Mouse (Mus musculus): ENCODE measurements around the gene Gm21698. TPM values are rescaled to one million over a fixed set of nuclear protein-coding genes. Genes with fewer than 3 reads are reported as not detected.
"Not testable (repeated sequence)": the region's sequence is repeated elsewhere in the genome, so short reads cannot be mapped to it uniquely, and the experiment has no call there.

Gm21698 gene
- not detected for total RNA-seq (2021)
- long read RNA-seq, experiment 1, result 0 reads
- long read RNA-seq, experiment 2, result 0 reads

GRCm38 (mm10) chr5:25988550-25988949, at the start of gene Gm21698:
Gene Gm21698 (minus strand): TSS chr5:25988650.
- DNase-seq (ENCODE audit: low spot score in 2 of 2), result not testable (repeated sequence)

DNA sequence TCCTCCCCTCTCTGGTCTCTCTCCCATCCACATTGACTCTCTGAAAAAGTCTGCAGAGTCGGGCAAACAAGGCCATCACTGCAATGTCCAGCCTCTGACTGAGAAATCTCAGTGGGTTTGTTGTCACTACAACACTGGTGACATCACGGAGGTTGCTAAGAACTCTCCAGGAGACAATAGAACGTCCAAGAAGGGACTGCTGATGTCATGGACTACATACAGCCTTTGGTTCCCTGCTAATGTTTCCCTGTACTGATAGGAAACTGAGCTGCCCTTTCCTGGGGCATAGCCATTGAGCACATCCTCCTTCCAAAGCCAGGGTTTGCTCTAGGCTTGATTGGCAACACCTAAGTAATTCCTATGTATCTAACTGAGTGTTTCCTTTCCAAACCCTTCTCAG, 34.4 kb upstream of the Gm21698 start, which contains the start of gene Gm5862:
Gm5862 (minus strand) TSS at position 101 of the 400 bp plus-strand sequence.
- not testable (repeated sequence) for DNase-seq (ENCODE audit: low spot score in 2 of 2)

- not testable (repeated sequence) for DNase-seq (ENCODE audit: low spot score in 2 of 2)
These were observed 19.2 kb upstream of the Gm21698 start for GRCm38 (mm10) chr5:26007697-26008096.

GRCm38 (mm10) chr5:26006937-26007695, 18.7 kb upstream of the Gm21698 start:
- peak in 1 of 2 experiments; percentile 9 for DNase-seq (ENCODE audit: low spot score in 2 of 2)

DNA sequence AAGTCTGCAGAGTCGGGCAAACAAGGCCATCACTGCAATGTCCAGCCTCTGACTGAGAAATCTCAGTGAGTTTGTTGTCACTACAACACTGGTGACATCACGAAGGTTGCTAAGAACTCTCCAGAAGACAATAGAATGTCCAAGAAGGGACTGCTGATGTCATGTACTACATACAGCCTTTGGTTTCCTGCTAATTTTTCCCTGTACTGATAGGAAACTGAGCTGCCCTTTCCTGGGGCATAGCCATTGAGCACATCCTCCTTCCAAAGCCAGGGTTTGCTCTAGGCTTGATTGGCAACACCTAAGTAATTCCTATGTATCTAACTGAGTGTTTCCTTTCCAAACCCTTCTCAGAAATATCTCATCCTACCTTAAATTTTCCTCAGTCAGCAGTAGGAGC, 16.2 kb upstream of the Gm21698 start, which contains the start of gene Gm1979:
Gm1979 (minus strand) TSS at position 101 of the 400 bp plus-strand sequence.
- not testable (repeated sequence) for DNase-seq (ENCODE audit: low spot score in 2 of 2)

GRCm38 (mm10) chr5:25972563-25972962, 15.9 kb downstream of the Gm21698 start, which contains the start of gene Gm21680:
Gene Gm21680 (minus strand): TSS chr5:25972663.
- DNase-seq (ENCODE audit: low spot score in 2 of 2), result not testable (repeated sequence)

- DNase-seq (ENCODE audit: low spot score in 2 of 2), result not testable (repeated sequence)
These were observed 31.4 kb downstream of the Gm21698 start for GRCm38 (mm10) chr5:25957050-25957449.

DNA sequence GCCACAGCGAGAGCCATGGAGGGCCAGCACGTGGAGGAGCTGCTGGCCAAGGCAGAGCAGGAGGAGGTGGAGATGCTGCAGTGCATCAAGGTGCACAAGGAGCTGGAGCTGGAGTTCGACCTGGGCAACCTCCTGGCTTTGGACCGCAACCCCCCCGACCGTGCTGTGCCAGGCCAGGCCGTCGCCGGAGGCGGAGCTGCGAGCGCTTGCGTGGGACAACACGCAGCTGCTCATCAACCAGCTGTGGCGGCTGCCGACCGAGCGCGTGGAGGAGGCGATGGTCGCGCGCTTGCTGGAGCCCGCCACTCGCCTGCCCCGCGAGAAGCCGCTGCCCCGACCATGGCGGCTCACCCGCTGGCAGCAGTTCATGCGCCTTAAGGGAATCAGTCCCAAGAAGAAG, 31.8 kb downstream of the Gm21698 start:
- DNase-seq (ENCODE audit: low spot score in 2 of 2), result not testable (repeated sequence)

DNA sequence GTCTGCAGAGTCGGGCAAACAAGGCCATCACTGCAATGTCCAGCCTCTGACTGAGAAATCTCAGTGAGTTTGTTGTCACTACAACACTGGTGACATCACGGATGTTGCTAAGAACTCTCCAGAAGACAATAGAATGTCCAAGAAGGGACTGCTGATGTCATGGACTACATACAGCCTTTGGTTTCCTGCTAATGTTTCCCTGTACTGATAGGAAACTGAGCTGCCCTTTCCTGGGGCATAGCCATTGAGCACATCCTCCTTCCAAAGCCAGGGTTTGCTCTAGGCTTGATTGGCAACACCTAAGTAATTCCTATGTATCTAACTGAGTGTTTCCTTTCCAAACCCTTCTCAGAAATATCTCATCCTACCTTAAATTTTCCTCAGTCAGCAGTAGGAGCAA, 34.1 kb downstream of the Gm21698 start, which contains the start of gene Gm21671:
Gm21671 (minus strand) TSS at position 101 of the 400 bp plus-strand sequence.
- not testable (repeated sequence) for DNase-seq (ENCODE audit: low spot score in 2 of 2)

DNA sequence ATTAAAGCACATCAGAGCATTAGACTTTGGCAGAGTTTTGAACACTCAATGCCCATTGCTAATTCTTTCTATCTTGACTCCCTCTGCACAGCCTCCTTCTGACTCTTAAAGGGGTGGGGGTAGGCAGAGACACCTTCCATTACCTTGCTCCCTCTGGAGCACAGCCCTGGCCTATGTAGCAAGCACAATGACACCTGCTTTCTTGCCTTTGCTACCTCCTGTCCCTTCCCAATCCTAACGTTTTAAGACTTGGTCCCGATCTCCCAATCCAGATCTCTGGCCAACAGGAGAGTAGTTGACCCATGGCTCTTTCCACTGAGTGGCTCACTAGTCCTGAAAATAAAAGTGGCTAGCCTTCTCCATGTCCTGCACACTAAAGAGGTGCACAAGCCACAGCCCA, 43.1 kb downstream of the Gm21698 start:
- DNase-seq (ENCODE audit: low spot score in 2 of 2), result not testable (repeated sequence)

GRCm38 (mm10) chr5:25942281-25942680, 46.2 kb downstream of the Gm21698 start, which contains the start of gene Gm21663:
Gene Gm21663 (minus strand): TSS chr5:25942381.
- DNase-seq (ENCODE audit: low spot score in 2 of 2), result not testable (repeated sequence)

Other genes with a start within 250 kb of the Gm21698 start
- gene Actr3b, start 228.7 kb downstream of the Gm21698 start, total RNA-seq (2021), result 1 to 10 TPM in 1 of 2 experiments, under 1 TPM in 1; 0.83 to 1.8 TPM
- not detected for gene Gm21663, start 46.3 kb downstream of the Gm21698 start, total RNA-seq (2021)
- not detected for gene Gm21671, start 34.2 kb downstream of the Gm21698 start, total RNA-seq (2021)
- not detected for gene Gm21680, start 16.0 kb downstream of the Gm21698 start, total RNA-seq (2021)
- not detected for gene Gm1979, start 16.1 kb upstream of the Gm21698 start, total RNA-seq (2021)
- not detected for gene Gm5862, start 34.3 kb upstream of the Gm21698 start, total RNA-seq (2021)
- gene Speer4a, start 50.9 kb upstream of the Gm21698 start, total RNA-seq (2021), result not detected
- not detected for gene Gm7347, start 69.9 kb upstream of the Gm21698 start, total RNA-seq (2021)
- gene Gm10471, start 100.6 kb upstream of the Gm21698 start, total RNA-seq (2021), result not detected
- gene 5031410I06Rik, start 116.7 kb upstream of the Gm21698 start, total RNA-seq (2021), result not detected
- gene Gm10220, start 132.8 kb upstream of the Gm21698 start, total RNA-seq (2021), result not detected

Data from gastrocnemius, postnatal 4 days (tissue).